Mouse (Mus musculus) stomach, postnatal 0 days (tissue): ENCODE results near the gene Olfr544. TPM values are rescaled to one million over a fixed set of nuclear protein-coding genes. Genes with fewer than 3 reads are reported as not detected.

Source experiments
- ATAC-seq: fragments of 200-750 bp; cut with Nextera tagmentation; 2 replicates; pipeline ENCODE4 v1.8.0; 2017; ENCODE audit not compliant: low FRiP score, low TSS enrichment
- DNase-seq: peaks from one replicate; pipeline ENCODE4 v3.0.0-alpha.2; 2016; ENCODE audit warnings: low spot score
- H3K27ac ChIP-seq: fragments of 300-500 bp; sonication (generic); replicated peaks from 2 replicates; pipeline ENCODE4 v1.5.1; 2014; ENCODE audit warnings: mild to moderate bottlenecking, control low read depth
- H3K27me3 ChIP-seq: fragments of 300-500 bp; sonication (generic); 2 replicates; pipeline ENCODE4 v1.6.1; 2014; ENCODE audit warnings: low read length; ENCODE audit not compliant: control insufficient read depth, insufficient read depth
- H3K36me3 ChIP-seq: fragments of 300-500 bp; sonication (generic); 2 replicates; pipeline ENCODE4 v1.6.1; 2014; ENCODE audit warnings: low read length, mixed read lengths; ENCODE audit not compliant: control insufficient read depth, insufficient read depth
- H3K4me1 ChIP-seq: fragments of 300-500 bp; sonication (generic); replicated peaks from 2 replicates; pipeline ENCODE4 v1.6.1; 2014; ENCODE audit warnings: antibody characterized with exemption; ENCODE audit not compliant: control insufficient read depth, insufficient read depth
- H3K4me2 ChIP-seq: fragments of 300-500 bp; sonication (generic); replicated peaks from 2 replicates; pipeline ENCODE4 v1.6.1; 2014; ENCODE audit warnings: low read depth, mild to moderate bottlenecking, control low read depth, moderate library complexity
- H3K4me3 ChIP-seq: fragments of 300-500 bp; sonication (generic); 2 replicates; pipeline ENCODE4 v1.5.1; 2014; ENCODE audit warnings: low read depth, low read length, control low read depth
- H3K9ac ChIP-seq: fragments of 300-500 bp; sonication (generic); 2 replicates; pipeline ENCODE4 v1.6.1; 2014; ENCODE audit warnings: mild to moderate bottlenecking, low read length, control low read depth, mixed read lengths
- H3K9me3 ChIP-seq: fragments of 300-500 bp; sonication (generic); 2 replicates; pipeline ENCODE4 v1.6.1; 2016; ENCODE audit warnings: low read length; ENCODE audit not compliant: control insufficient read depth
- CTCF ChIP-seq: IDR thresholded peaks from 2 replicates; pipeline ENCODE4 v1.5.1; 2016; ENCODE audit warnings: antibody characterized with exemption, low read depth, mild to moderate bottlenecking, moderate library complexity
- EP300 ChIP-seq: optimal IDR thresholded peaks from 2 replicates; pipeline ENCODE3; 2016; ENCODE audit warnings: antibody characterized with exemption
- WGBS: fragments of 180-500 bp; shearing (Covaris S2); extraction: QIAGEN DNeasy Blood & Tissue Kit; methylation state at CpG from one replicate; pipeline ENCODE4 v1.1.7; 2014; 5-methylcytosine and 5-hydroxymethylcytosine counted together
- polyA plus RNA-seq: library from polyadenylated mRNA; unstranded; fragments of >200 nt; fragmentation: Nextera tagmentation; extraction: Ambion mirVana; gene quantifications from 2 replicates; pipeline ENCODE4 v1.2.1, GENCODE M21; 2015

The Olfr544 gene
- polyA plus RNA-seq, 1 experiment from 2014 or later, result not detected

GRCm38 (mm10) chr7:102476601-102477000, 11.5 kb downstream of the Olfr544 start:
- Histone ChIP-seq H3K4me2 (no peak overlapping the region), H3K9me3 (no peaks in the 10 kb centered on the region), H3K4me3 (no peak overlapping the region), H3K4me1 (no peaks in the 10 kb centered on the region), H3K27me3 (no peaks in the 10 kb centered on the region), H3K36me3 (no peaks in the 10 kb centered on the region), H3K27ac (no peak overlapping the region), H3K9ac (no peak overlapping the region)
- no peak for TF ChIP-seq CTCF
- TF ChIP-seq EP300, result no peak
- DNase-seq (no peak), ATAC-seq (no peak)
- 84% methylated on average over 5 of the region's 5 CpGs for WGBS

DNA sequence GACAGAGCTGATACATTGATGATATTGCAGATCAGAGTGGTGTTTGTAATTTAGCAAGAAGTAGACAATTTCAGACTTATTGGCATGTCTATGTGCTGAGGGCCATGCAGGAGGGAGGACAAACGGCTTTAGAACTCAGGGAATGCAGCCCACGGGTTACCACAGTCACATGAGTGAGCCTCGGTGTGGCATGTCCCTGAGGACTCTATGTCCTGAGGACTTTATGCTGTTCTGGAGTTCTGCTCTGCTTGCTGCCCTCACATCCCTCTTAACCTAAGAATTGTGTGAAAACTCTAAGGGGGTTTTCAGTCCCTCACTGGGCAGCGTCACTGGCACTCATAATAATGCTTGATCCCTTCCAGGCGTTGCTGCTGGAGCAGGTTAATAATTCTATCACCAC, 15.4 kb downstream of the Olfr544 start:
- no peak overlapping the region for H3K4me3 ChIP-seq
- 37% methylated on average over 5 of the region's 5 CpGs for WGBS
- H3K9me3 ChIP-seq, result no peaks in the 10 kb centered on the region
- TF ChIP-seq CTCF (no peak), EP300 (no peak)
- ATAC-seq (no peak), DNase-seq (no peak)
- peaks cover 2% of the 10 kb centered on the region; the same call in 1 of the 2 replicates for H3K36me3 ChIP-seq
- H3K27ac ChIP-seq, result no peak overlapping the region
- H3K27me3 ChIP-seq, result no peaks in the 10 kb centered on the region
- H3K4me2 ChIP-seq, result no peak overlapping the region
- no peak overlapping the region for H3K9ac ChIP-seq
- no peaks in the 10 kb centered on the region for H3K4me1 ChIP-seq

DNA sequence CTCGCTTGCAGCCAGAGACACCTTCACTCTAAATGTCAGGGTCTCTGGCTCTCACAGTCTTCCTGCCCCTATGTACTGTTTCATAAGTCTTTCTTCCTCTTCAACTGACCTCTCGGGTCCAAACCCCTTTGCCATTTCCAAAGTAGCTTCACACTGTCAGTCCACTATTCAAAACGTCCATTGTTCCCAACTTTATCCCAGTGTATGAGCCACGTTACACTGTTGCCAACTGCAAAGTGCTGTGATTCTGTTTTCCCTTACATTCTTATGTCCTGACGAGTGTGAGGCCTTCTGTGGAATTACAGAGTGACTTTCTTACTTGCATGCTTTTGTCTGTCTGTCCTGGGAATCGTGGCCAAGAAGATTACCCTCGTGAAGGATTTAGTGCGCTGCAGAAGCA, 20.5 kb downstream of the Olfr544 start:
- Histone ChIP-seq H3K27ac (0 out of 2 replicates have a peak overlapping the region, but pooled peaks have one; percentile 4), H3K36me3 (peaks cover 15% of the 10 kb centered on the region), H3K9me3 (no peaks in the 10 kb centered on the region), H3K4me1 (no peaks in the 10 kb centered on the region), H3K4me3 (no peak overlapping the region), H3K9ac (no peak overlapping the region), H3K4me2 (no peak overlapping the region), H3K27me3 (no peaks in the 10 kb centered on the region)
- TF ChIP-seq CTCF, result no peak
- TF ChIP-seq EP300, result no peak
- no peak for DNase-seq
- 73% methylated on average over 8 of the region's 8 CpGs for WGBS
- no peak for ATAC-seq

DNA sequence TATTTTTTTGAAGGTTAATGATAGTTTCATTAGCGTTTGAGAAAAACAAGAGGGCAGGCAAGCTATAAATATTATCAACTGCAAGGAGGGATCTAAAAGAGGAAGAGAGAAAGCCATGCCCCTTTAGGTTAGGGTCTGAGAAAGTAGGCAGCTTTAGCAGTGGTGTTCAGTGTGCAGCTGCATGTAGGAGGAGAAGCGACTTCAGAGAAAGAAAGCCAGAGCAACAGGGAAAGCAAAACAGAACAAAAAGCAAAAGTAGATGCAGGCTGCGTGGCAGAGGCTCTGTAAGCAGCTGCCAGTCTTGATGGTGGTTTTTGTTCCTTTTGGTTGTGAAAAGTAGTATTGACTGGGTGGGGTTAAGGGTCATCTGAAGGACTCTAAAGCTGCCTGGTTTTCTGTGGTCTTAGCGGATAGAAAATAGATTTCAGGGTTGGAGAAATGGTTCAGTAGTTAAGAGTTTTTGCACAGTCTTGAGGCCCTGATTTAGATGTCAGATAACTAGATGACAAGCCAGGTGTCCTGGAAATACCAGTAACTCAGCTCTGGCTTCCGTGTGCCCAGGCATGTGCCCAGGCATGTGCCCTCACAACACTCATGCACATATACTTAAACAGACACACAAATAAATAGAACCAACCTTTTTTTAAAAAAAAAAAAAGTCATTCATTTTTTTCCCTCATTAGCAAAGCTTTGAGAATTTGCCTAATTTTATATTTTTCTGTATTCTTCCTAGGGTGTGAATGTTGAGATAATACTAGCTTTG, 29.3 kb downstream of the Olfr544 start:
- peaks cover 15% of the 10 kb centered on the region for H3K36me3 ChIP-seq
- no peak for ATAC-seq
- WGBS, result 79% methylated on average over 5 of the region's 5 CpGs

GRCm38 (mm10) chr7:102446438-102446837, 41.7 kb downstream of the Olfr544 start:
- 88% methylated on average over 9 of the region's 9 CpGs for WGBS
- Histone ChIP-seq H3K9ac (no peak overlapping the region), H3K27ac (no peak overlapping the region), H3K36me3 (peaks cover 18% of the 10 kb centered on the region), H3K9me3 (no peaks in the 10 kb centered on the region), H3K4me3 (no peak overlapping the region), H3K27me3 (no peaks in the 10 kb centered on the region), H3K4me1 (no peaks in the 10 kb centered on the region), H3K4me2 (no peak overlapping the region)
- ATAC-seq, result no peak
- TF ChIP-seq CTCF (no peak), EP300 (no peak)
- DNase-seq, result no peak

More for the DNA sequence above, 29.3 kb downstream of the Olfr544 start:
- no peak for TF ChIP-seq EP300
- no peak for TF ChIP-seq CTCF
- no peak for DNase-seq
- no peak overlapping the region for H3K4me3 ChIP-seq
- H3K27ac ChIP-seq, result no peak overlapping the region; the same call in 1 of the 2 replicates
- H3K9ac ChIP-seq, result no peak overlapping the region
- H3K9me3 ChIP-seq, result no peaks in the 10 kb centered on the region
- no peaks in the 10 kb centered on the region for H3K27me3 ChIP-seq
- no peak overlapping the region for H3K4me2 ChIP-seq
- H3K4me1 ChIP-seq, result no peaks in the 10 kb centered on the region

GRCm38 (mm10) chr7:102444301-102444700, 43.8 kb downstream of the Olfr544 start:
- no peaks in the 10 kb centered on the region for H3K4me1 ChIP-seq
- H3K9me3 ChIP-seq, result no peaks in the 10 kb centered on the region
- DNase-seq (no peak), ATAC-seq (no peak)
- TF ChIP-seq CTCF (no peak), EP300 (no peak)
- no peak overlapping the region for H3K4me2 ChIP-seq
- H3K36me3 ChIP-seq, result peaks cover 12% of the 10 kb centered on the region; the same call in 1 of the 2 replicates
- H3K27me3 ChIP-seq, result no peaks in the 10 kb centered on the region
- H3K27ac ChIP-seq, result no peak overlapping the region
- no peak overlapping the region for H3K9ac ChIP-seq
- 37% methylated on average over 2 of the region's 2 CpGs for WGBS
- H3K4me3 ChIP-seq, result no peak overlapping the region
